Mouse (Mus musculus) C2C12 (cell line): ENCODE data around the gene Lrp6. TPM values are rescaled to one million over a fixed set of nuclear protein-coding genes. Genes with fewer than 3 reads are reported as not detected.

Experiments used
- H3K27me3 ChIP-seq: one replicate; pipeline ENCODE4 v1.6.1; 2011; ENCODE audit not compliant: control insufficient read depth, insufficient read depth, insufficient read length
- H3K36me3 ChIP-seq: one replicate; pipeline ENCODE4 v1.6.1; 2011; ENCODE audit not compliant: control insufficient read depth, insufficient read depth
- H3K4me3 ChIP-seq: one replicate; pipeline ENCODE4 v1.5.1; 2011; ENCODE audit warnings: mild to moderate bottlenecking, control low read depth; ENCODE audit not compliant: poor library complexity, insufficient read depth, severe bottlenecking
- H3K79me2 ChIP-seq: one replicate; pipeline ENCODE4 v1.6.1; 2011; ENCODE audit not compliant: control insufficient read depth, insufficient read depth
- H3K79me3 ChIP-seq: one replicate; pipeline ENCODE4 v1.6.1; 2011; ENCODE audit warnings: low read depth, control low read depth
- H3ac ChIP-seq: one replicate; pipeline ENCODE3; 2011; ENCODE audit warnings: low read depth; ENCODE audit not compliant: control insufficient read depth, insufficient read length
- CEBPB ChIP-seq: IDR thresholded peaks from one replicate; pipeline ENCODE4 v1.6.1; 2011; ENCODE audit warnings: low read depth, mild to moderate bottlenecking, control low read depth, moderate library complexity
- CTCF ChIP-seq: IDR thresholded peaks from one replicate; pipeline ENCODE4 v1.5.1; 2011; ENCODE audit not compliant: control insufficient read depth, insufficient read depth, insufficient read length
- FOSL1 ChIP-seq: IDR thresholded peaks from one replicate; pipeline ENCODE4 v1.8.0; 2011; ENCODE audit warnings: mild to moderate bottlenecking, low read length; ENCODE audit not compliant: poor library complexity, insufficient read depth, severe bottlenecking
- MAX ChIP-seq: IDR thresholded peaks from one replicate; pipeline ENCODE4 v1.6.1; 2011; ENCODE audit warnings: mild to moderate bottlenecking, control low read depth
- MYOD1 ChIP-seq: IDR thresholded peaks from one replicate; pipeline ENCODE4 v1.6.1; 2011; ENCODE audit warnings: low read depth; ENCODE audit not compliant: control insufficient read depth, insufficient read length
- MYOG ChIP-seq: IDR thresholded peaks from one replicate; pipeline ENCODE4 v1.6.1; 2011; ENCODE audit not compliant: control insufficient read depth, insufficient read length; ENCODE audit errors: extremely low read depth
- USF1 ChIP-seq: IDR thresholded peaks from one replicate; pipeline ENCODE4 v1.6.1; 2011; ENCODE audit warnings: low read depth, mild to moderate bottlenecking, control low read depth, moderate library complexity
- polyA plus RNA-seq: library from polyadenylated mRNA; unstranded; fragments of >200 nt; fragmentation: generic; extraction: Trizol; gene quantifications from one replicate; pipeline ENCODE4 v1.2.1, GENCODE M21; 2012; ENCODE audit warnings: missing spikeins

The Lrp6 gene
- polyA plus RNA-seq, 1 experiment, result 5.9 TPM

DNA sequence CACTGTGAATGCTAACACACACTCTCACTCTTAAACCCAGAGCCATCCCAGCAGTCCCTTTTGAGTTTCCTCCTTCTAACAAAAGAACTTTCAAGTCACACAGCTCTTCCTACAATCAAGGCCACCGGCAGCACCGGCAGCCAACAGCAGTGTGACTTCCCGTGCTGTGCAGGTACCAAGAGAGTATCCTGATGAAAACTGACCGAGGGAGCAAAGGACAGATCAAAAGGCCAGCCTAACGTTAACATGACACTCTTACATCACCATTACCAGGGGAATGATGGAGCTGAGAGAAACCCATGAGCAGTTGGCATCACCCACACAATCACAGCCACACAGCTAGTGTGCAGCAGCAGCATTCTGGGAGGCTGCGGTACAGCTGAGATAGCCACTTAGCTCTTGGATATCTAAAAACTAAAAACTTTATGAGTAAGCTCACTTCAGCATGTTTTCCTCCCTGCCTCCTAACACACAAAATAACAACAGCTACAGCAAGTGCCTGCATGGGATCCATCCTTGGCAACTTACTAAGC lies 39.1 kb downstream of the Lrp6 start:
- Histone ChIP-seq H3K4me3 (no peak overlapping the region), H3ac (no peak overlapping the region), H3K36me3 (no peaks in the 10 kb centered on the region), H3K79me3 (peaks cover 65% of the 10 kb centered on the region), H3K79me2 (peaks cover 99% of the 10 kb centered on the region), H3K27me3 (no peaks in the 10 kb centered on the region)
- TF ChIP-seq MYOG (no peak), MYOD1 (no peak), CTCF (no peak), USF1 (no peak), CEBPB (no peak), FOSL1 (no peak), MAX (no peak)

DNA sequence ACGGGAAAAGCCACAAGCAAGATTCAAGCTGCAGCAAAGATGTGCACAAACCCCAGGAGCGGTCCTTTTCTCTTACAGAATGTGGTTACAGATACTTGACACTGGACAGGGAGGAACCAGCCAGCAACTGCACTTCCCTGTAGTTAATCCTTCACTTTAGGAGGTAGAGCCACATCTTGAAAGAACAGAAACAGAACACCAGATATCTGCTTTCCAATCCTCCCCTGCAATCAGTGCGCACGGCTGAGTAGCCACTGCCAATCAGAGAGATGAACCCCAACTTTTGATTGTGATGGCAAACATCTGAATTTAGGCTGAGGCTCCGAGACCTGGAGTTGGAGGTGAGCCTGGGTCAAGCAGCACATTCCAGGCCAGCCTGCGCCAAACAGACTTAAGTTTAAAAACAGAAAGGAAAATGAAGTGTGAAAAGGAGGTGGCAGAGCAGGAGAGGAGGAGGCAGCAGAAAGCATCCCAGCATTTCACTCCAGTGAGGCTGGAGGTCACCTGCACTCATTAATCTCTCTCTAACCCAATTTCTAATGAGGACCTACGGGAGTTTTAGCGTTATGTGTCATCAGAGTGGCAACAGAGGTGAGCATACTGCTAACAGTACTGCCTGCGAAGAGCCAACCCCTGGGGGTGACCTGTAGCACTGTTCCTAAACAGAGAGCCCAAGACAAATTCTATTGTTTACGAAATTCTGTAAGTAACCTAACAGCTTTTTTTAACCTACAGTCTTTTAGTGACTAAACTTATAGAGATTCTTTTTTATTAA lies 39.8 kb downstream of the Lrp6 start:
- TF ChIP-seq USF1 (no peak), FOSL1 (no peak), MYOD1 (no peak), CEBPB (no peak), MAX (no peak), CTCF (no peak), MYOG (no peak)
- peaks cover 96% of the 10 kb centered on the region for H3K79me2 ChIP-seq
- no peak overlapping the region for H3K4me3 ChIP-seq
- H3K27me3 ChIP-seq, result no peaks in the 10 kb centered on the region
- no peak overlapping the region for H3ac ChIP-seq
- H3K36me3 ChIP-seq, result no peaks in the 10 kb centered on the region
- H3K79me3 ChIP-seq, result peaks cover 66% of the 10 kb centered on the region

- Histone ChIP-seq H3K4me3 (no peak overlapping the region), H3K79me3 (peaks cover 61% of the 10 kb centered on the region), H3K27me3 (no peaks in the 10 kb centered on the region), H3ac (no peak overlapping the region), H3K79me2 (peaks cover 88% of the 10 kb centered on the region), H3K36me3 (no peaks in the 10 kb centered on the region)
- TF ChIP-seq FOSL1, result no peak
- TF ChIP-seq MAX, result no peak
- no peak for TF ChIP-seq MYOD1
- no peak for TF ChIP-seq CTCF
- no peak for TF ChIP-seq CEBPB
- no peak for TF ChIP-seq MYOG
These were observed 40.5 kb downstream of the Lrp6 start for GRCm38 (mm10) chr6:134526275-134526674.

DNA sequence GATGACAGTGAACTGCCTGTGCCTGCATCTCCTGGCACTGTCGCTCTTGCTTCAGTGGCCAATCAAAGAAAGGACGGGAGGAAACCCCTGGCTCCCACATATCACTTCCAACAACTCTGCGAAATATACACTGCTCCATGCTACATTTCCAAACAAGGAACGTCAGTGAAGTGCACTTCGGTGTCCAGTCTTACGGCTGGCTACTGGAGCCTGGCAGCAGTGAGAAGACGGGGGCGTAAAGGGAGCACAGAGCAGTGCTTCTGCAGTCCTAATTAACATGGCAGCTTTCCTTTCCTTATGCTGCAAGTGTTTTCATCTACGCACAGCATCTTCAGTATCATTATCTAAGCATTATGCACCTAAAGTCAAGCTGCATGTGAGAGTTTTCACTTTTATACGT lies 45.4 kb downstream of the Lrp6 start:
- TF ChIP-seq CEBPB, result no peak
- TF ChIP-seq FOSL1, result no peak
- no peak for TF ChIP-seq CTCF
- TF ChIP-seq MYOG, result no peak
- no peak for TF ChIP-seq USF1
- TF ChIP-seq MYOD1, result no peak
- TF ChIP-seq MAX, result no peak
- H3K79me2 ChIP-seq, result peaks cover 74% of the 10 kb centered on the region
- H3K36me3 ChIP-seq, result no peaks in the 10 kb centered on the region
- H3ac ChIP-seq, result no peak overlapping the region
- H3K4me3 ChIP-seq, result no peak overlapping the region
- peaks cover 50% of the 10 kb centered on the region for H3K79me3 ChIP-seq
- H3K27me3 ChIP-seq, result no peaks in the 10 kb centered on the region

- Histone ChIP-seq H3K79me2 (peaks cover 74% of the 10 kb centered on the region), H3K36me3 (no peaks in the 10 kb centered on the region), H3K4me3 (no peak overlapping the region), H3K79me3 (peaks cover 51% of the 10 kb centered on the region), H3K27me3 (no peaks in the 10 kb centered on the region), H3ac (no peak overlapping the region)
- TF ChIP-seq CTCF, result no peak
- TF ChIP-seq MYOD1, result no peak
- no peak for TF ChIP-seq USF1
- no peak for TF ChIP-seq FOSL1
- no peak for TF ChIP-seq CEBPB
- no peak for TF ChIP-seq MYOG
- TF ChIP-seq MAX, result no peak
These were observed 45.9 kb downstream of the Lrp6 start for GRCm38 (mm10) chr6:134520821-134521220.

DNA sequence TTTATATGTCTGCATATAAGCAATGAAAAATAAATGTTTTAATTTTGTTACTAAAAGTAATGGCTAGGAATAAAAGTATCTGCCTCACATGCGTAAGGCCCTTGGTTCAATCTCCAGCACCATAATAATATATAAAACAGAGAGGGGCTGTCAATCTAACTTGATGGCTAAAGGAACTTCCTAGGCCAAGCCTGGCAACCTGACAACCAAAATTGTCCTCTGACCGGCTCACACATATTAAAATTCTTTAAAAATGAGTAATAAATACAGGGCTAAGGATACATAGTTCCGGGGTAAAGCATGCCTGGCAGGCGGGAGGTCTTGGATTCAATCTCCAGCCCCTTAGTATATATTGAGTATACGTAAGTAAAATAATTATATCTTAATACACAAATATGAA lies 48.3 kb downstream of the Lrp6 start:
- H3K79me2 ChIP-seq, result peaks cover 74% of the 10 kb centered on the region
- H3ac ChIP-seq, result no peak overlapping the region
- TF ChIP-seq CEBPB, result no peak
- TF ChIP-seq MAX, result no peak
- TF ChIP-seq MYOG, result no peak
- TF ChIP-seq MYOD1, result no peak
- TF ChIP-seq CTCF, result no peak
- no peak for TF ChIP-seq USF1
- no peak for TF ChIP-seq FOSL1
- H3K4me3 ChIP-seq, result no peak overlapping the region
- H3K36me3 ChIP-seq, result no peaks in the 10 kb centered on the region
- H3K27me3 ChIP-seq, result no peaks in the 10 kb centered on the region
- H3K79me3 ChIP-seq, result peaks cover 42% of the 10 kb centered on the region
